In genomic region chr7:34133117-34133762, GRCm38 (mm10) we compare ENCODE assay signal across 8 mouse cellular contexts. TPM values are rescaled to one million over a fixed set of nuclear protein-coding genes. Genes with fewer than 3 reads are reported as not detected.
DNase-seq lines count a peak whose midpoint lies in the region; ATAC-seq lines count a peak whose summit lies in the region.

Wtip (minus strand) TSS chr7:34133268.

- peak within 1 kb of the TSS; percentile 96 for H3K9ac ChIP-seq in embryonic facial prominence, embryonic 14.5 days (ENCODE audit: low read depth, low read length)

- peak within 1 kb of the TSS; percentile 89 for H3K27ac ChIP-seq in embryonic facial prominence, embryonic 14.5 days (replicated peaks; ENCODE audit: low read depth, low read length)

- no peaks in the 10 kb centered on the region for H3K27me3 ChIP-seq in embryonic facial prominence, embryonic 14.5 days (replicated peaks; ENCODE audit: control insufficient read depth, insufficient read depth, low read length)

- H3K4me1 ChIP-seq in embryonic facial prominence, embryonic 14.5 days (ENCODE audit: control insufficient read depth, insufficient read depth, low read length): peaks cover 18% of the 10 kb centered on the region

- peak; percentile 13 for DNase-seq in thymus, postnatal 14 days
- no peak for DNase-seq in thymus, postnatal 25 days
- peak; percentile 94 for DNase-seq in embryonic facial prominence, embryonic 14.5 days (ENCODE audit: low spot score)
- DNase-seq in heart, adult 9 months (ENCODE audit: low spot score in 2 of 2): peak; percentile 79 to 81
- DNase-seq in kidney, adult 8-10 months: peak; percentile 72 to 76
- DNase-seq in liver: peak; percentile 70
- peak; percentile 88 for DNase-seq in neural tube, embryonic 10.5 days (ENCODE audit: extremely low spot score, low spot score)
- DNase-seq in urinary bladder, postnatal 10 days (ENCODE audit: low spot score): peak; percentile 31

- no peaks in the 10 kb centered on the region for H3K36me3 ChIP-seq in embryonic facial prominence, embryonic 14.5 days (ENCODE audit: control insufficient read depth, insufficient read depth, low read length)

- no peaks in the 10 kb centered on the region for H3K9me3 ChIP-seq in embryonic facial prominence, embryonic 14.5 days (ENCODE audit: control insufficient read depth, low read length)

- peak within 1 kb of the TSS; percentile 71 for H3K4me2 ChIP-seq in embryonic facial prominence, embryonic 14.5 days (ENCODE audit: low read depth, low read length)

- 8% methylated on average over 5 of the region's 65 CpGs for WGBS in embryonic facial prominence, embryonic 14.5 days

- peak; percentile 90 for ATAC-seq in embryonic facial prominence, embryonic 14.5 days (ENCODE audit: low read depth)

- H3K4me3 ChIP-seq in embryonic facial prominence, embryonic 14.5 days (ENCODE audit: low read depth, low read length): peak within 1 kb of the TSS; percentile 91

RNA-seq across cellular contexts. Expression of gene Wtip, which starts in this region (rescaled TPM):
- polyA plus RNA-seq in embryonic facial prominence, embryonic 14.5 days (2014; fragmentation: Nextera tagmentation; extraction: Ambion mirVana): 6.8 and 7.8 TPM in 2 replicates
